Mouse (Mus musculus): ENCODE data around the gene Aldh3a1.

The Aldh3a1 gene

DNA sequence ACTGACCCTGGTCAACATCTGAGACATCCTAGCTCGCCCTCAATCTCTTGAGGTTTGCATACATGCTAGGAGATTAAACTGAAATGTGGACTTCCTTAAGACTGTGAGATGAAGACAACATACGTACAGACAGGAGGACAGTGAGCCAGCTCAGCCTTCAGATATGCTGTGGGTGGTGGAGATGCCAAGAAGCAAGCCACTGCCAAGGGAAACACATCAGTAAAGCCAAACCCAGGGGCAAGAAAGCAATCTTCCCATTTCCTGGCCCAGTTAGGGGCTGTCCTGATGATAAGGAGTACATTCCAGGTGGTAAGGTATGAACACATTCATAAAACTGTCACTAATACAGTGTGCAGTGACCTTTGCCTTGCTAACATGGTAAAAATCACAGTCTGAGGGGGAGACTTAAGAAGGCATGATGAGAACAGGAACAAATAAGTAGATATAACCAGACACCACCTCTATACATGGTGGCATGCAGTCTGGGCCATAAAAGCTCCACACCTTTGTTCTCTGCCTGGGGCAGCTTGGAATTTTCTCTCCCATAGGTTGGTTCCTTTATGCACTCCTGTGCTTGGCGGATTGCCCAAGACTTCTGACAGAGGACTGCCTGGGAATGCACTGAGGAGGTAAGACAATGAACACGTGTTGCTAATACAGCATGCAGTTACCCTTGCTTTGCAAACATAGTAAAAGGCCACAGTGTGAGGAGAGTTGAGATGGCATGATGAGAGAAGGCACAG, 7.5 kb upstream of the Aldh3a1 start:
- 74% methylated on average over 4 of the region's 4 CpGs for WGBS

DNA sequence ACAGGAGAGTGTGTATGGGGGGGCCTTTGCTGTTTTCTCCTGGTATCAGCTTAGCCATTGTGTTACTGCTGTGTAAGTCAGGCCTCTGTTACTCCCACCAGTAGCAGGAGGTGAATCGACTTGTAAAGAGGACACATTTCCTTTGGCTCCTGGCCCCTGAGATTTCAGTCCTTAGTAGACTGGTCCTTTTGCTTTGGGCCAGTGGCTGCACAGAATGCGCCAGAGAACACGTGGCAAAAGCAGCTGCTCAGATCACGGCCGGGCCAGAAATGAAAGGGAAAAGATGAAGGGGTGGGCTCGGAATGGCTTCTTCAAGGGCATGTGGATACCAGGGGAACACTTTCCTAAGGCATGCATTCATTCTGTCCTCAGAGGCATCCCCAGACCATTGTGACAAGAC, 5.2 kb upstream of the Aldh3a1 start:
- 73% methylated on average over 6 of the region's 6 CpGs for WGBS

DNA sequence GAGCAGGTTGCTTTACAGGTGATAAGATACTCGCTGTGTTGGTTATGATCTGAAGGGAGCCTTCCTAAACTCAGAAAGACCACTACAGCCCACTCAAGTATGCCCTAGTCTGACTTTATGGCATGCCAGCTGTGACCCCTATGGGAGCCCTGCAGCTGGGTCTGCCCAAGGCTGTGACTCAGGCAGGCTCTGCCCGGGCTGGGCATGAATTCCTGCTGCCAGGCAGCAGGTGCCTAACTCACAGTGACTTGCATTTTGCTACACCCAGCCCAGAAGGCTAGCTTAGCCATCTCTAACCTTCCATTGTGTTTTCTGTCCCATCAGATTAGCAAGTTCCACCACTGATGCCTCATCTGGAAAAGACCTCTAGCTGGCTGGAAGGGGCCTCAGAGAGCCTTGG, 4.5 kb upstream of the Aldh3a1 start:
- WGBS: 91% methylated on average over 2 of the region's 2 CpGs

DNA sequence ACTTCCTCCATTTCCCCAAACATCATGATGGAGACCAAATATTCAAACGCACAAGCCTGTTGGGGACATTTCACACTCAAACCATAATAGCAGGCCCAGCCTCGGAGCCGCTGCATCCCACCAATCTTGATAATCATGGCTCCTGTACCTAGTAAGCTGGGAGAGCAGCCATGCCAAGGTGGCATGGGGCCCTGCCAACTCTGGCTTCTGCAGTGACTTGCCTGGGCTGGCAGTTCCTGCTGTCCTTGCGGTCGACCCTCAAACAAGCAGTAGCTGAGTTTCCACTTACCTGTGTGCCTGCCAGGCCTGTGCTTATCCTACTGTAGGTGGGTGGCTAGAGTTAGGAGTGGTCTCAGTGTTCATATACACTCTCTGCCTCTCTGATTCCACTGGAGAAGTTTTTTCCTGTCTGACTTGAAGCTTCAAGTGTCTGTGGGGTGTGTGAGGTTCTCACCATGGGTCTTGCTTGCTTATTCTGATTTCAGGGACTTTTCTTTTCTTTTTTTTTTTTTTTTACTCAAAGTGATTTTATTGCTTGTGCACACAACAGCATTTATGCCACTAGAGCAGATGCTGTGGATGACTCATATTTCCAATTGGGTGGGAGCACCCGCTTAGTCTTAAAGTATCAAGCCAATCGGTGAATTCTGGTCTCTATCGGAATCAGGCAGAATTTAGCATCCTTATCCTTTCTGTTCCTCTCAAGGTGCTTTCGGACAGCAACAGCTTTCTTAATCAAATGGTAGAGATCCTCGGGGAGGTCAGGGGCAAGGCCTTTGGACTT, 2.0 kb upstream of the Aldh3a1 start:
- 69% methylated on average over 10 of the region's 10 CpGs for WGBS

DNA sequence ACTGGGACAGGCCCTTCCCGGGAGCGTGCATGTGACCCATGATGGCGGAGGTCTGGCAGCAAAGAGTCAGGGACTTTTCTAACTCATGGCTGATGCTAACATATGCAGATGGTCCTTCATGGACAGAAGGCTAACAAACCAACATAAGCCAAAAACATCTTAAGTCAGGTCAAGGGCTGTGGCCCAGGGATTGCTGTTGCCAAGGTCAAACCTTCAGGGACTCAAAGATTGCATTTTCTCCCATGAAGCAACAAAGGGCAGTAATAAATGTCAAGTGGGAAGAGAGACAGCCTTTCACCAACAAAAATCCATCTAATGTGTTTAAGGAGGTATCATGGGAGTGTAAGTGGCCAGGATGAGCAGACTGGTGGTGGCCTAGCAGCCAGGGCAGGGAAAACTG, 1.2 kb upstream of the Aldh3a1 start:
- WGBS: 99% methylated on average over 3 of the region's 3 CpGs

DNA sequence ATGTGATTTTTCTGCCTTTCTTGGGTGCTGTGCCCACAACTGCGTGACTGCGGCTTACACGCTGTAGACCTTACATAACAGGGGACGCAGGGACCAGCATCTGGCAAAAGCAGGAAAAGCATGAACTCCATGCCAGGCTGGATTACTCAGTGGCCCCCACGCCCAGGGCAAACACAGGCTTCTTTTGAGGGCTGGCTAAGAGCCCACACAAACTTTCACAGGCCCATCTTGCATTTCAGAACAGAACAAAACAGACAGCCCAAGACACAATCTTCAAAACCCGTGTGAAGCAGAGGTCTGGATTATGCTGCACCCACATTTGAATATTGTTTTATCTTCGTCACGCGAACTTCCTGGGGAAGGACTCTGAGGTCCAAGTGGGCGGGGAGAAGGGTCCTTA, 979 bp downstream of the Aldh3a1 start:
- 67% methylated on average over 10 of the region's 10 CpGs for WGBS

DNA sequence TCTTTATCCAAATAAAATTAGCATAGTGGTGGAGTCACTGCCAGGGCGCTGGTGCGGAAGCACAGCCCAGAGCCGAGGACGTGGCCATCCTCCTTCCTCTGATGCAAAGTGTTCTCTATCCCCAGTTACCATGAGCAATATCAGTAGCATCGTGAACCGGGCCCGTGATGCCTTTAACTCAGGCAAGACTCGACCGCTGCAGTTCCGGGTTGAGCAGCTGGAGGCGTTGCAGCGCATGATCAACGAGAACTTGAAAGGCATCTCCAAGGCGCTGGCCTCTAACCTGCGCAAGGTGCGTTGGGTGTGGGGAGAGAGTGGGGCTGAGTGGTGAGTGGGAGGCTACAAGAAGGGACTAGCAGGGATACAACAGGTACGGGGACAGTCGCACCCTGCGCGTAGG, 4.8 kb downstream of the Aldh3a1 start:
- WGBS: 39% methylated on average over 20 of the region's 20 CpGs

DNA sequence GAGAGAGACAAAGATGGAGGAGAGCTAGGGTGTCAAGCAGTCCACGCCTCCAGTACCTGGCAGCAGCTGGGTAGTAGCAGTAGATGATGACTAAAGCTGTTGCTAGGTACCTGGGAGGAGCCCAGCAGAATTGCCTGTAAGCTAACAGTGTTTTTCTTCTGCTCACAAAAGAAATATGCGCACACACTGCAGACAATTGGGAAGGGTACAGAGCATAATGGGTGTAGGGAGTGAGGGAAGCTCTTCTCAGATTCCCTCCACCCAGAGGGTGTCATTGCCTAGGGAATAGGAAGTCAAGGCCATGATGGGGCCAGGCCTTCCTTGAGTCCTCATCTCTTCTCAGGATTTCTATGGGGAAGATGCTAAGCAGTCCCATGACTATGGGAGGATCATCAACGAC, 8.6 kb downstream of the Aldh3a1 start:
- 89% methylated on average over 3 of the region's 3 CpGs for WGBS

DNA sequence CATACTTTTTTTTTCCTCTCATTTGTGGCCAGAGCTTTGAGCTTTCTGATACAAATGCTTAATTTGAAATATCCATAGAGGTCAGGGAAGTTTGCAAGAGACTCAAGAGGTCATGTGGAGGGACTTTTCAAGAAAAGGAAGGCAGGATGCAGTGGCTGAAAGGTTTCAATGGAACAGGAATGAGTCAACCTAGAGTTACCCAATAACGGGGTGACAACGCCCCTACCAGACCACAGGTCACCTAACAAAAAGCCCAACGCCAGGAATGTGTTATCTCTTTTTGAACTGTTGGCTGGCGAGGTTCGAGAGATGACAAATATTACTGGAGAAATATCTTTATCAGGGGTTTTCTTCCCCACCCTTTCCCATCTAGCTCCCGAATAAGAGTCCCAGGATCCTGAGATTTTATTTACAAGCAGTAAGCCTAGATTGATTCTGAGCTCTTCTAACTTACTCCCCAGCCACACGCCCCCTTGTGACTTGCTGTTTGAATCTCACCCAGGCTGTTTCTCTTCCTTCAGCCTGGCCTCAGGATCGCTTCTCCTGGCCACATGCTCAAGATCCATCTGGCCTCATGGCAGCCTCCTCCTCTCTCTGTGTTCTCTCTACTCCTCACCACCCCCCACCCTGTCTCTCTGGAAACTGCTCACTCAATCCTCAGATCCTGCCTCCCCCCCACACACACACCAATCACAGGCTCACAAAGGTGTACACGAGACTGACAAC, 13.0 kb downstream of the Aldh3a1 start:
- WGBS: 63% methylated on average over 9 of the region's 9 CpGs

DNA sequence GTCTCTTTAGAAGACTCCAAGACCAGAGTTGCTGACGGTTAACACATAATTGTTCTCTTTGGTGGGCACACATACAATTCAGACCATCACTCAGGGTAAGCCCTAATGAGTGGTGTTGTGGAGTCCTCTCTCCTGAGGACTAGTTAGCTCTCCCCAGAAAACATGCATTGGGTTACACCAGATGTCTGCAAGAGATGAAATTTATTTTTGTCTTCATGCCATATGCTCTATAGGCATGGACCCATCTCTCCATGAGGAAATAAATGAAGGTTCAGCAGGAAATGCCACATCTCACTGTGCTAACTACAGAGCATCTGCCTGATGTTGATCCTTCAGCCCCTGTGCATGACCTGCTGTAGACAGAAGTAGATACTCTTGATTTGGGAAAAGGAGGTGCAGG, 14.7 kb downstream of the Aldh3a1 start:
- 75% methylated on average over 1 of the region's 1 CpGs for WGBS

DNA sequence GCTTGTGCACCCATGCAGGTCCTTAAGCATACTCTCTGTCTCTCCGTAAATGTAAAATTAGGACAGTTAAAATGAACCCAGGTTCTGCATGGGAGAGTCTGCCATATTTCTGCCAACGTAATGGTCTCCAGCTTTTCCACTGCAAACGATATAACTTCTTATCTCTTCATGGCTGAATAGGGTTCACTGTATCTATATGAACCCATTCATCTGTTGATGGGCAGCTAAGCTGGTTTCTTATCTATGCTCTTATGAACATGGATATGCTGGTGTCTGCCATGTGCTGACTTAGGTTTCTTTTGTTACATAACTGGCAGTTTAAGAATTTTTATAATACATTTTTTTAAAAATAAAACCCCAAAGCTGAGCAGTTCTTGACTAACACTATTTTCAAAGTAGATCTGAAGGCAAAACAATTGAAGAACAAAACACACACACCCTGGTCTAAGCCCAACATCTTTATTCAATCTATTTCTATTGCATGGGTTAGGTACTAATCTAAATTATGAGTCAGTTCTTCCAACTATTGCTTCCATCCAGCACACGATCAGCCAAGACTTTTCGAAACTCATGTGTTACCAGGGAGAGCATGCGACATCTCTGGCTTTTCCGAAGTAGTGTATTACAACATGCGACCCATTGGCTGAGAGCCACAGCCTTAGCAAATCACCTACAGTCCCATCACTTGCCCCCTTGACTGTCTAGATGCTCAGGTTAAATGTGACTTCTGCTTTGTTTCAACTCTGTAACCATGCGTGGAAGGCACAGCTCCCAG, 15.8 kb downstream of the Aldh3a1 start:
- 77% methylated on average over 9 of the region's 9 CpGs for WGBS

DNA sequence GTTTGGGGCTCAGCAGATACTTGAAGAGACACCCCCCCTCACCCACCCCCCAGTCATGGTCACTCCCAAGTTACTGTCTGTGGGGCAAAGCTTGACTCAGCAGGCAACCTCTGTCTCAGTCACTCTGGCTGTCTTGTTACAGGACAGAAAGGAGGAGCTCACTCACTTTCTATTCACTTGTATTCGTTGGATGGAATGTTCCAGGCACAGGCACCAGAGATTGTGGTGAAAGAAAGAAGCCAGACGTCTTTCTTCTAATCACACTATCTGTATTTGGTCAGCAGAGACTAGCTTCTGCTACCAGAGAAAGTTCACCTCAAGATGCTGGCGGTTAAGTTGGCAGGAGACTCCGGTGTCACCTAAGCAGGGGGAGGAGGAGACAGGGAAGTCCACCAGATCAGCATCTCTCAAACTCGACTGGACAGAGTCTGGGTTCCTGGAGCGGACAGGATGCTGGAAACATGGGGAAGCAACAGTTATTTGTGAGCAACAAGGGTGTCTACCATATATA, 17.0 kb downstream of the Aldh3a1 start:
- WGBS: 83% methylated on average over 6 of the region's 6 CpGs

DNA sequence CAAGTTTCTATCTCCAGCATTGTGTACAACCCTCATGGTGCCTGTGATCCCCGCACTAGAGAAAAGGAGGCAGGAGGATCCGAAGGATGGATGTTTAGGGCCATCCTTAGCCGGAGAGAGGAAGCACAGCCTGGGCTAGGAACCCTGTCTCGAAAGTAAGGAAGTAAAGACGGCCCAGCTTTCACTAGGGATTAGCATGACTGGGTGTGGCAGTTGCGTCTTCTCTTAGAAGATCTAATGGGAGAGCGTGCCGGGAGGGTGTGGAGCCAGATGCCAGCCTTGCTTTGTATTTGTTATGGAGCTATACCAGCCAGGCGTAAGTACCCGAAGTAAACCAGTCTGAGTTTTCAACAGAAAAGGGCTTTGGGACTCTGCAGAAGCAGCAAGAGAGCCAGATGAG, 17.6 kb downstream of the Aldh3a1 start:
- 92% methylated on average over 10 of the region's 10 CpGs for WGBS

DNA sequence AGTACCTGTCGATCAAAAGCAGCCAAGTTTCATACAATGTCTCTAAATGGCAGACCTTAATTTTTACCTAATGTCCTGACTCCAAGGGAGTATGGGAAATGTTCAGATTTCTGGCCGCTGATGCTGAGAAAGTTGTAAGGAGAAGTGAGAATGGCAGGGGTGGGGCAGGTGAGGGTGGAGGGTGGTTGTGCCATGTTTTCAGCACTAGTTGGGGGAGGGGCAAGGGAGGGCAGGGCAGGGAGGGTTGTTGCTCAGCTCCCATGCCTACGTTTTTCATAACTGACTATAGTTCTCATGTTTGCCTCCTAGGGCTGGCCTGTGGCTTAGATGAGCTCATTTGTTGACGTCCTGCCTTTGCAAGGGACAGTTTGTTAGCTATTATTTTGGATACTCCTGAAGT, 18.2 kb downstream of the Aldh3a1 start:
- 82% methylated on average over 4 of the region's 4 CpGs for WGBS

DNA sequence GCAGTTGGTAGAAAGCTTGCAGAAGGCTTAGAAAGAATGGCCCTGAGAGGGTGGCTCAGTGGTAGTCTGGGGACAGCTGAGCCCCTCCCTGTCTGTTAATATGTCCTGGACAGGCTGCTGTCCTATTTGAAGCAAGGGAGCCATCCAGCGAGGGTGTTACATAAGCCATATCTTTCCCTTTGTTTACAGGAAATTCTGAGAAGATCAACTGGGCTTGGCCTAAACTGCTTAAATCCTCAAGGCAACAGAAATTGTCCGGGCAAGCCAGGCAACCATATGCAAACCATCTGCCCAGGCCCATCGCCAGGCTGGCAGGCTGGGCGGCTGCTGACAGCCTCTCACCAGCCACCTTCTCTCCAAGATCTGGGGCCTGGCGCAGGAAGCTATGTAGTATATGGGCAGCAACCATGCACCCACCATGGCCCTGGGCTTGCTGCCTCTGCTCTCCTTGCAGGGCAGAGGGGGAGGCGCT, 18.6 kb downstream of the Aldh3a1 start:
- 54% methylated on average over 6 of the region's 6 CpGs for WGBS

DNA sequence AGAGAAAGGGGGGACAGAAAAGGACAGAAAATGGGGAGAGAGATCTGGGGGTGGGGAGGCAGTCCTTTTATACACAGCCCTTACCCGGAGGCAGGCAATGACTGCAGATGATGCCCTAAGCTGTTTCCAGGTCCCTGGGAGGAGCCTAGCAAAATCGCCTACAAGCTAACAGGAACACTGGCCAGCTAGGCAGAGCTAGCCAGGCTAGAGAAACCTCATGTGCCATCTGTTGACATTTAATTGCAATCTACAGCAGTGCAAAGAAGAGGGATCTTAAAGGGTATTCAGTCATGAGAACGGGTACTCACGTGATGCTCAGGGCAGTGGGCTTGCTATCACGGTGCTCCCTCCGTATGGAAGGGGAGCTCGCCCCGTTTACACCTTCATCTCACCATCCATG, 20.5 kb downstream of the Aldh3a1 start:
- WGBS: 72% methylated on average over 8 of the region's 8 CpGs

DNA sequence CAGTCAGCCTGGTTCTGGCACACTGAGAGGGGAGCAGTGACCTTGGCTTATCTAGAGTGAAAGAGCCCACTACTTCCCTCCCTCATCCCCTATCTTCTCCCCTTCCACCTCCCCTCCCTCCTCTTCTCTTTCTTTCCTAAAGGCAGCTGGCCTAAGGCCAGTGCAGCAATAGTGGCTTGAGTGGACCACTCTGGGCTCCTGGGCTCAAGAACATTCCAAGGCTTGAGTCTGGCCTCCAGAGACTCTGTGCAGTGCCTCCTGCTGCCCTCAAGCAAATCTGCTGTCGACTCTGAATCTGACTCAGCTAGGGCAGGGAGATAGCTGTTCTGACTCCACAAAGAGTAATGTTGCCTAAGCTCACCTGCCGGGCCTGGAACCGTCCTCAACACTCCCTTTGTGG, 21.1 kb downstream of the Aldh3a1 start:
- 76% methylated on average over 3 of the region's 3 CpGs for WGBS

DNA sequence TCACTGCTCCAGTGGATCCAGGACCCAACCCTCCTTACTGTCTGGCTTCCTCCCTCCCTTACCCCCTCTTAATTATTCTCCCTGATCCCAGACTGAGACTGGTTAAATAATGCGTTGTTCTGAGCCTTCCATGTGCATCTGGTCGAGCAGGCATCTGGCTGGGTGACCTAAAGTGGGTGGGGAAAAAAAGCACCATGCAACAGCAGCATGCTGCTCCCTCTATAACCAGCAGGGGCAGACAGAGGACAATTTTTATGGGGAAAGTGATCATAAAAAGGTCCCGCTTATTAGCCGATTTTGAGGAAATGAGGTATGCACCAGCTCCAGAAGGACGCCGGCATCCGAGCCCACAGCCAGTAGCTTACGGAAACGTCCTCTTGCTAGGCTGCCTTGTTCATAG, 24.0 kb downstream of the Aldh3a1 start:
- 9% methylated on average over 9 of the region's 9 CpGs for WGBS

DNA sequence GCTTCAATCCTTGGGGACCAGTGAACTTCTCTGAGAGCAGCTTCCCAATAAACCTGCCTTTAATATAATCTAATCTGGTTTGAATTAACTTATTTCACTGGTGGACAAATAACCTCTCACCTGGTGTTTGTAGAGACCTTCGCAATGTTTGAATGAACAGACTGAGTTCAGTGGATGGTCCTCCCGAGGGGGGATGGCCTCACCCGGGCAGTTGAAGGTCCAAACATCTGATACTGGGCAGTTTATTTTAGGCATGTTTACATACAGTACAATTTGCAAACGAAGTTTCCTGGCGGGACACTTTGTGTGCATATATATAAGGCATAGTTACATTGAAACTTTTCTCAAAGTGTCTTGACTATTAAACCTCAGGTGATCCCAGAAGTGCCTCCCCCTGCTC, 26.8 kb downstream of the Aldh3a1 start:
- 63% methylated on average over 5 of the region's 5 CpGs for WGBS

DNA sequence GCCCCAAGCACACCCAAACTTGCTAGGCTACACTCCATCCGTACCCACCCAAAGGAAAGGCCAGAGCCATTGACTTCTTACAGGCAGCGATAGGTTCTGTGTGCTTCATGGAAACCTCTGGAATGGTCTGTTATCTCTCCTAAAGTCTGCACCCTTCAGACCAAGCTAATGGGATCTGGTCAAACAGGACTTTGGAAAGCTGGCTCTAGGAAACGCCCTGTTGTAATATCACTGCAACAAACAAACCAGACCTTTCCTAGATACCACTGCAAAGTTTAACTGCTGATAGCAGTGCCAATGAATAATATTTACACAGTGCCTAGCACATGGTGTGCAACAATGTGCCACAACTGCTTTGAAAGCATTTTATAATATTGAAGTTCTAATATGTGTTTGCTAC, 28.7 kb downstream of the Aldh3a1 start:
- WGBS: 96% methylated on average over 3 of the region's 3 CpGs

DNA sequence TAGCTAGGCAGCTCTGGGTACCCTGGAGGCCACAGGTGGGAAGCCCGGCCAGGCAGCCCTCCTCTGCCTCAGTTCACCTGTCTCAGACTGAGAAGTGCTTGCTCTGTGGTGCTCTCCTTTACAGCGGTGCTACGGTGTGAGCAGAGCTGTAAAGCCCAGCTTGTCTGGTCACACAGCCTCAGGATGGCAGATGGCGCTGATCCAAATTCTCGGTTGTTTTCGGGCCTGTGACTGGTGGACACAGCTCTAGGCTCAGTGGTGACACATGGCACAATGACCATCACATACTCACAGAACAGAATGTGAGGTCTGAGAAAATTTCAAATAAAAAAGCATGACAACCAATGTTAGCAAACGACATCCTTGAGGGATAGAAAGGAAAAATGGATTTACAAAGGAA, 37.1 kb downstream of the Aldh3a1 start:
- WGBS: 82% methylated on average over 7 of the region's 7 CpGs

DNA sequence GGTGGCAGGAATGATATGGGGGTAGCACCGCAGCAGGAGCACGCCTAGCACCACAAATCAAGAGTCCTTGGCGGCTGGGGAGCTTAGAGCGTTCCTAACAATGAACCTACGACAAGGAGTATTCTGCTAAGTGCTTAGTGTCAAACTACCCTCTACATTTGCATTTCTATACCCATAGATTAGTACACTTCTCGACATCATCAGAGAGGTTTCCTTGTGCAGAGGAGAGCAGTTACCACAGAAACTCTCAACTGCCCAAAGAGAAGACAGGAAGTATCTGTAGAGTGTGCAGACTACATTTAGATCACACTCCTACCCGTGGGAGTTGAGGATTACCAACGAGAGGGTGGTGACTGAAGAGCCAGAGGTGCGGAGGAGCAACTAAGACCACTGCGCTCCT, 44.4 kb downstream of the Aldh3a1 start:
- 76% methylated on average over 10 of the region's 10 CpGs for WGBS

Data from cerebral cortex, adult 2 months (tissue).